Mouse (Mus musculus): Measurements from ENCODE around the gene Lrig1.

- TF ChIP-seq CTCF (IDR thresholded peaks at IDR 0.05; ENCODE audit: insufficient read depth, low read length), result no peak
- no peak for TF ChIP-seq POLR2A (IDR thresholded peaks at IDR 0.05; ENCODE audit: borderline replicate concordance, extremely low read depth, low read depth, low read length)
Measured at GRCm38 (mm10) chr6:94729847-94730246, 29.9 kb upstream of the Lrig1 start.
